Mouse (Mus musculus): Measurements from ENCODE around the gene Mr1.

DNA sequence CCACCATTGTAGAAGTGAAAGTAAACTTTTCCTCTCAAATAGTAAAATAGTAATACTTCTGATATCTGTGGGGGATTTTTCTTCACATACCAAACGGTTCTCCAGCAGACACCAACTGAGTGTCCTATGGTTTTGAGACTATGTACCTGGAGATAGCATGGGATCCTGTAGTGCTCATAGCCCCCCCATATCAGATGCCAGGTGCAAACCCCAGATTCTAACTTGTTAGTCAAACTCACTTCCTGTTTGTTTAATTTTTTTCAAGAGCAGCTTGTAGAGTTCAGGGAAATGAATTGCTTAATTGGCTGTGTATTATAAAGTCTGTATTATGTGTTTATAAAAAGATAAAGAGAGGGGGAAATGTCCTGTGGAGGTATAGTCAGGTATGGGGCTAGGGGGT, 27.8 kb upstream of the Mr1 start:
- TF ChIP-seq HCFC1 (IDR thresholded peaks at IDR 0.05; ENCODE audit: borderline replicate concordance, insufficient read depth, low read length) (no peak), MAFK (IDR thresholded peaks at IDR 0.05; ENCODE audit: insufficient read depth, low read depth, low read length) (no peak)
